Mouse (Mus musculus) embryo, embryonic 10 days (tissue): ENCODE results near the gene Nedd9.

Experiments
- DNase-seq: peaks from one replicate; pipeline ENCODE4 v3.0.0-alpha.2; 2015; ENCODE audit warnings: low spot score

Gene Nedd9

DNA sequence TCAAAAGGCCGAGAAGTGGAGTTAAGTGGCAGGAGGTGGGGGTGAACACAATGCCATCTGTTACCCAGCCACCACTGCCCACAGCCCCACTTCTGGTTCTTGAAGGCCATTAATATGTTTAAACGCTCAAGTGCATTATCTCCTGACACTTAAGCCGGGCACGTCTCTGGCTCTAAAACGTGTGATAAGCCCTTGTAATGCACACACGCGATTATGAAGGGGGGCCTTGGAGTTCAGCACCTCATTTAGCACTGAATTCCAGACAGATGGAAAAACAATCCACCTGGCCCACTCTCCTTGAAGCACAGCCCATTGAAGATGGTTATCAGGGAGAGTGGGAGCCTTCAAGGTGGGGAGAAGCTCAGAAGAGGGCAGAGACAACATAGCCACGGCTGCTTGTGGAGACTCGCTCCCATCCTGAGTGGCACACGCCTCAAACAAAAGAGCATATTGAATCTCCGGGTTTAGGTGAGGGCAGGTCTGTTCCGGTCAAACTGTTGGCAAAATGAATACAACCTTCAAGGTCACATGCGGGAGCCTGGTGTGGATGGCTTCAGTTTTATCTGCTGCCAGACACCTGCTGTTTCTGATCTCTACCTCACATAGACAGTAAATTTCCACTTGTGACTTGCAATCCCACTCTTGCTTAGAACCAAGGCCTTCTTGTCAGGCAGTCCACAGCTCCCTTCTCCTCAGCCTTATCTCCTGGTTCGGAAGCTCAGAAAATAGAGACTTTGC lies 30.7 kb downstream of the Nedd9 start:
- DNase-seq, result no peak

DNA sequence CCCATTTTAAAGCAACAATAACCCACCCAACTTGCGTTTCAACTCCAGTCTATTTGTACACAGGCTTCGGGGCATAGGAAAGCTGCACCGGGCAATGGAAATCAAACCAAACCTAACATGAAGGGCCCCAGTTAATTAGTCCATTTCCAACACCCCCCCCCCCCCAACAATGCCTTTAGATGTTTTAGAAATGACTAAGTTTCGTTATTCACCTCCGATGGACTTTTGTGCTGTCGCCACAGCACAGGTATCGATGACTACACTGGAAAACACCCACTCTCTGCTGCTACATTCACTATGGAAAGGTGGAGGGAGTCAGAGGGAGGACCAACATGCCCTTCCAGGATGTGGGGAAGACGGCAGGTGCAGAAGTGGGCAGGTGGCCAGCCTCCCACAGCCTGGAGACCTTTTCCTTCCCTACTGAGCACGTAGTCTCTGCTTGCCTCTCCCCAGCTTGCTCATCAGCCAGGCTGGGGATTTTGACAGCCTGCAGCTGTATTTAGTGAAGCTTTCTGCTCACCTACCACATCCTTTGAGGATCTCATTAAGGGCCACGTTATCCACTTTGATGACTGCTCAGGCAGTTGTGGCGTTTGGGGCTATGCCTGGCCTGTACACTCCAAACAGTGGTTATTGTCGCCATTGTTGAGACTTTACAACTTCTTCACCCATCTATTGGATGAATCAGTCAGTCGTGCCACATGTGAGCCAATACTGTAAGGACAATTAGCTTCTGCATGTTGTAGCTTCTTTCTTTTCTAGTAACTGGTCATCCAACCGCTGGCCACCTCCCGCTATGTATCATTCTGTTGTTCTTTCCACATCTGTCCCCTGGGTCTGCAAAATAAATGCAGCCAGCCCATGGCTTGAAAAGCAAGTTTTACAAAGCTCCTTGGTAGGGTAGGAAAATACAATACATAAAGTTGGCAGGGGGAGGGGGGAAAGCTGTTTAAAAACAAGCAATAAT lies 33.7 kb downstream of the Nedd9 start:
- DNase-seq, result no peak

GRCm38 (mm10) chr13:41450821-41451220 lies 36.3 kb downstream of the Nedd9 start:
- DNase-seq, result peak; percentile 29

GRCm38 (mm10) chr13:41449211-41449610 lies 38.0 kb downstream of the Nedd9 start:
- DNase-seq, result no peak

- DNase-seq, result no peak
Observed at GRCm38 (mm10) chr13:41447209-41447608, 40.0 kb downstream of the Nedd9 start.

- DNase-seq, result no peak
Observed at GRCm38 (mm10) chr13:41446591-41446990, 40.6 kb downstream of the Nedd9 start.

GRCm38 (mm10) chr13:41445067-41445808 lies 41.9 kb downstream of the Nedd9 start:
- no peak for DNase-seq

DNA sequence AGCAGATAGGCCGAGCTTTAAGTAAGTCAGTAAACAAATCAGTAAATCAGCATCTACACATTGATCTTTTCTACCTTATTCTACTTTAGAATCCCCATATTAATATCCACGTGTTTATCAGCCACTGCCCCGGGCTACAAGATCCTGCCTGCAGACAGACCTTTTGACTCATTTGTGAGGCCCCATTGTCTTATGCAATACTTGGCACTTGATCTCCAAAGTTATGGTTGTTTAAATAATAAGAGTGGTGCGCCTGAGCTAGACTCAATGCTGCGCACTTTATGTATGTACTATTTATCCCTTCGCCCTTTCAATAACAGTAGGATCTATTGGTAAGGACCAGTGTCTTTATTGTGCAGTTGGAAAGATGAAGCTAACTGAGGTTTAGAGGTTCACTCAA lies 42.9 kb downstream of the Nedd9 start:
- DNase-seq, result no peak

- no peak for DNase-seq
Observed at GRCm38 (mm10) chr13:41442145-41442544, 45.0 kb downstream of the Nedd9 start.

DNA sequence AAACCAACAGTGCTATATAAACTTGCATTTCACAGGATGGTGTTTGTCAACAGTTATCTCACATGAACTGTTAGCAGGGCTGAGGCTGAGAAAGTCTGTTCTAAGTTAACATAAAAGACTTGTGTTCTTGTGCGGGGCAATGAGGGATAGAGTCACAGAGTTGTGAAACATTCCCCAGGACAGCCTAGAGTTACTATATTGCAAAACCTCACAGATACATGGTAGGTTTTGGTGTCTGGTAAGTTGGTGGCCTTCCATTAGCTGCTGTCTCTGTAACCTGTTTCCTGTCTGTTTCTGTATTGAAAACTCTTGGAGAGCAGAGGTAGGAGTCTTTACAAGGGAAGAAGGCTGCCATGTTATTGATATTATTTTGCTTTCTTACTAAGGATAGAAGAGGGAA lies 47.0 kb downstream of the Nedd9 start:
- DNase-seq, result no peak

DNA sequence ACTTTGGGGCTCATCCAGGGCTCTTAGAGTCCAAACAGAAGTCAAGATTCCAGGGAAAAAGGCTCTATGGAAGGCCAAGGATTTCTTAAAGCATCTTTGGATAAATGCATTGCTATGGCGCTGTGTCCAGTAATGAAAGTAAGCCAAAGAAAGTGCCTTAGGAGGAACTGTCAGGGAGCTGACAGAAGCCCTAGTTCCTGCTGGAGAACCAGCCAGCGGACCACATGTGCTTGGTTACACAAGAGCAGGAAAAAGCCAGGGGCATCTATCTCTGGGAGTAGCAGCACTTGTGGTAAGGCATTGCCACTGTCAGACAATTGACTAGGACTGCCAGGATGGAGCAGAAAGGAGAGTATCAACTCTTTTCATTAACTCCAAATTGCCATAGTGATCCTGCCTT lies 49.8 kb downstream of the Nedd9 start:
- no peak for DNase-seq

DNA sequence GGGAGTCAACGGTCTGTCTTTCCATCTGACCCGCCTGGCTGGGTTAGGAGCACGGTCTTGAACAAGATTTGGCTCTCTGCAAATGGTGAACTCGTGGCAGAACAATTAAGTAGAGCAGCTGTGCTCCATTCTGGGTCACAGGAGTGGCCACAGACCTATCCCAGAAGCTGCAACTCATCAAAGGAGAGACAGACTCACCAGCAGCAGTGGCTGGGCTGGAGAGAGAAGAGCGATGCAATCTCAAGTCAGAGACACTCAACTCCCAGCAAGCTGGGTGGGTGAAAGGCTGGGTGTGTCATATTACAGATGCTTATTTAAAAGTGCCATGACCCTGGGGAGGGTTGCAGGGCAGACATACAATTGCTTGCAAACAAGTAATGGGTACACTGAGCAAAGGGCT lies 50.4 kb downstream of the Nedd9 start:
- no peak for DNase-seq

DNA sequence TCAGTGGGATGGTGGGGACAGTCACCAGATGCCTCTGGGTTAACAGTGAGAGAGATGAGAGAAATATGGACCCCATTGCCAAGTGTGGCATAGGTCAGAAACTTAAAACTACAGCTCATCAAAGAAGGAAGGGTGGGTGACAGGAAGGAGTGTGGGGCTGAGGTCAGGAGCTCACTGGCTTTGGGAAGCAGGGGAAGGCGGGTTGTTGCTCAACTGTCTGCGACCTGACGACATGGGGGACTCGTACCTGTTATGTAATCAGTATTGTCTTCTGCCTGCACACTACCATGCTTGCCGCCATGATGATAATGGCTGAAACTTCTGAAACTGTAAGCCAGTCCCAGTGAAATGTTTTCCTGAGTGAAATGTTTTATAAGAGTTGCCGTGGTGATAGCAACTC lies 54.0 kb downstream of the Nedd9 start:
- no peak for DNase-seq

DNA sequence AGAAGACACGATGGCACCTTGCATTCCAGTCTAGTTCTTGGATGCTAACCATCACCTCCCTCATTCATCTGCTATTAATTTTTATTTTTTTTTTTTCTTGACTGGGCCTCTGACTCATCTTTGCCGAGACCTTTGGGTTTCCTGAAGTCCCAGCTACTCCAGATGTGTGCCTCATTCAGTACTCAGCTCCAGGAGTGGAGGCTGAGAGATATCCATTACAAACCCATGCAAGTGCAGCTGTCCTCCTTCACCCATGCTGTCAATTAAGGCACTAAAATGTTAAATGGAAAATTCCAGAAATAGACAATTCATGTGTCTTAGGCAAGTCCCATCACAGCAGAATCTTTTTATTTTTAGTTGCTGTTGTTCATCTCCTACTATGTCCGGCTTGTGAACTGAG lies 55.4 kb downstream of the Nedd9 start:
- DNase-seq, result no peak

GRCm38 (mm10) chr13:41427046-41427445 lies 60.1 kb downstream of the Nedd9 start:
- no peak for DNase-seq

DNA sequence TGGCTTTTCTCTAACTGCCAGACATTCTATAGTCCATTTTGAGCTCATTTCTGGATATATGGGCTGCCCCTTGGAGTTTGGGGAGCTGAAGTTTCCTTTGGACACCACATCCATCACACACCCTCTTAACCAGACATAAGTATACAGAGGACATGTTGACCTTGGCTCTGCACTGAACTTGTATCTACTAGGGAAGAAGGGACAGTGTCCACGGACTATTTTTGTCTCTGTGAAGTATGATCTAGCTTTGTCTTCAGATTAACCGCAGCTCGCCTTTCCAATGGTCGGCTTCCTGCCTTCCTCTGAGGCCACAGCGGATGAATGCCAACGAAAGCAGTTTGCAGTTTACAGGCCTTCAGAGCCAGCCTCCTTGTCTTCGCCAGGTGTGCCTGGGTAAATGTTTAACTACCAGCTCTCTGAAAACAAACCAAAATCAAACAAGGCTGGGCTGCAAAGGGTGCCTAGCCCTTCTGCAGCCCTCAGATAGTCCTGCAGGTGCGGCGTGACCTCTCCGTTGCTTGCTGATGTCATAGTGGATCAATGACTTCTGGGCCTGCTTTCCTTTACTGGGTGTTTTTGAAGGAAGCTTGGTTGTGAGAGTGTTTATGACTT lies 63.6 kb downstream of the Nedd9 start:
- DNase-seq, result no peak

GRCm38 (mm10) chr13:41422581-41422980 lies 64.6 kb downstream of the Nedd9 start:
- no peak for DNase-seq

DNA sequence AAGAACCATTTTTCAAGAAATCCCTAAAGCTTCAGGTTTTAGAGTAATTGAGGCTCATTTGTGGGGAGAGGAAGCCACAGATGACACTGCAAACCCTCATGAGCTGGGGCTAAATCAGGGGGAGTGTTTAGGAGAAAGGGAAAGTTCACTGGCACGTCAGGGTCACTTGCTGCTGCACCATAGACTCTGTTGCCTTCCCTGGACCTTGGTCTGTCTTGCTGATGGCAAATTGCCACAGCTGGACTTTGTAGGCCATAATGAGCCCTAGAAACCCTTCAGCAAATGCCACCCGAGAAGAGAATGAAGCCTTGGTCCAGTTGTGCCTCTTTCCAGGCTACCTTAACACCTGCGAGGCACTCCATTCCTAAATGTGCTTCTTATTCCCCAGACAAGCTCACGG lies 66.8 kb downstream of the Nedd9 start:
- DNase-seq, result no peak

- no peak for DNase-seq
Observed at GRCm38 (mm10) chr13:41418198-41418869, 68.8 kb downstream of the Nedd9 start.

GRCm38 (mm10) chr13:41416065-41417016 lies 70.8 kb downstream of the Nedd9 start:
- peak; percentile 24 for DNase-seq
